Mouse (Mus musculus) heart, adult 2 months (tissue): Measurements from ENCODE around the gene B9d2.

Experiments
- CTCF ChIP-seq: fragments of 200-600 bp; IDR thresholded peaks from 2 replicates; pipeline ENCODE4 v1.8.1; 2022; ENCODE audit warnings: antibody characterized with exemption, mild to moderate bottlenecking, moderate library complexity
- EP300 ChIP-seq: fragments of 200-500 bp; IDR thresholded peaks from 2 replicates; pipeline ENCODE4 v1.6.1; 2011; ENCODE audit warnings: low read depth, low read length, control low read depth; ENCODE audit not compliant: insufficient read depth
- POLR2A ChIP-seq: fragments of 200-500 bp; IDR thresholded peaks from 2 replicates; pipeline ENCODE4 v1.6.1; 2011; ENCODE audit warnings: mild to moderate bottlenecking, low read depth, low read length, control low read depth; ENCODE audit not compliant: insufficient read depth

DNA sequence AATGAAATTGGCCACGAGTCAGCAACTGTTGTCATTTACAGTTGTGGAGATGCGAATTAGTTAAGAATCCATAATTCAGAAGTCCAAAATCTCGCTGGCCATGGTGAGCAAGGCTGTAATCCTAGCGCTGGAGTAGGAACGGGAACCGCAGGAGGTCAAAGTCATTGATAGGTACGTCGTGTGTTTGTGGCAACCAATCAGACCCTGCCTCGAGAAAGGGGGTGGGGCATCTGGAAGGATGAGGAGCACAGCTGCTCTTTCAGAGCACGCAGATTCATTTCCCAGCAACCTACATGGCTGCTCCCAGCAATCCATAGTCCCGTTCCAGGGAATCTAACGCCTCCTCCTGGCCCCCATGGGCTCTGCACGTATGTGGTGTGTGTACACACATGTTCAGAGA lies 19.3 kb downstream of the B9d2 start:
- TF ChIP-seq CTCF (no peak), POLR2A (no peak), EP300 (no peak)
